Mouse (Mus musculus) intestine, embryonic 16.5 days (tissue): Measurements from ENCODE around the gene Aars2. TPM values are rescaled to one million over a fixed set of nuclear protein-coding genes. Genes with fewer than 3 reads are reported as not detected.

Experiments used
- ATAC-seq: fragments of 200-750 bp; cut with Nextera tagmentation; 2 replicates; pipeline ENCODE4 v1.8.0; 2017; ENCODE audit warnings: moderate TSS enrichment, moderate library complexity
- H3K27ac ChIP-seq: fragments of 300-500 bp; sonication (generic); 2 replicates; pipeline ENCODE4 v1.5.1; 2014; ENCODE audit warnings: mild to moderate bottlenecking, low read length
- H3K27me3 ChIP-seq: fragments of 300-500 bp; sonication (generic); replicated peaks from 2 replicates; pipeline ENCODE4 v1.6.1; 2014; ENCODE audit warnings: low read length, control low read depth, mixed read lengths; ENCODE audit not compliant: control insufficient read depth, insufficient read depth
- H3K36me3 ChIP-seq: fragments of 300-500 bp; sonication (generic); 2 replicates; pipeline ENCODE4 v1.6.1; 2014; ENCODE audit warnings: low read length, control low read depth; ENCODE audit not compliant: control insufficient read depth, insufficient read depth
- H3K4me1 ChIP-seq: fragments of 300-500 bp; sonication (generic); 2 replicates; pipeline ENCODE4 v1.6.1; 2014; ENCODE audit warnings: low read length, control low read depth, mixed read lengths; ENCODE audit not compliant: control insufficient read depth, insufficient read depth
- H3K4me2 ChIP-seq: fragments of 300-500 bp; sonication (generic); 2 replicates; pipeline ENCODE4 v1.6.1; 2014; ENCODE audit warnings: low read depth, low read length, control low read depth
- H3K4me3 ChIP-seq: fragments of 300-500 bp; sonication (generic); 2 replicates; pipeline ENCODE4 v1.5.1; 2014; ENCODE audit warnings: mild to moderate bottlenecking, low read length
- H3K9ac ChIP-seq: fragments of 300-500 bp; sonication (generic); 2 replicates; pipeline ENCODE4 v1.6.1; 2014; ENCODE audit warnings: low read depth, low read length
- H3K9me3 ChIP-seq: fragments of 300-500 bp; sonication (generic); 2 replicates; pipeline ENCODE4 v1.6.1; 2016; ENCODE audit warnings: low read length, control low read depth; ENCODE audit not compliant: control insufficient read depth
- WGBS: fragments of 180-500 bp; shearing (Covaris S2); extraction: QIAGEN DNeasy Blood & Tissue Kit; methylation state at CpG from one replicate; pipeline ENCODE4 v1.1.7; 2014; 5-methylcytosine and 5-hydroxymethylcytosine counted together
- polyA plus RNA-seq: library from polyadenylated mRNA; unstranded; fragments of >200 nt; fragmentation: Nextera tagmentation; extraction: Ambion mirVana; gene quantifications from 2 replicates; pipeline ENCODE4 v1.2.1, GENCODE M21; 2015

Gene Aars2
- polyA plus RNA-seq, 1 experiment from 2014 or later = 16.6 TPM

- Histone ChIP-seq H3K4me2 (no peak overlapping the region), H3K36me3 (0 out of 2 replicates have a peak, but pooled peaks cover 6% of the 10 kb centered on the region), H3K27me3 (no peaks in the 10 kb centered on the region), H3K9me3 (no peaks in the 10 kb centered on the region), H3K9ac (no peak overlapping the region), H3K4me3 (no peak overlapping the region), H3K27ac (no peak overlapping the region), H3K4me1 (no peaks in the 10 kb centered on the region; the same call in 1 of the 2 replicates)
- WGBS = 93% methylated on average over 4 of the region's 4 CpGs
- no peak for ATAC-seq
Measured at GRCm38 (mm10) chr17:45511757-45512156, 5.1 kb downstream of the Aars2 start.

- Histone ChIP-seq H3K36me3 (peaks cover 10% of the 10 kb centered on the region), H3K9me3 (no peaks in the 10 kb centered on the region), H3K27me3 (no peaks in the 10 kb centered on the region), H3K4me3 (no peak overlapping the region), H3K4me2 (no peak overlapping the region), H3K4me1 (no peaks in the 10 kb centered on the region; the same call in 1 of the 2 replicates), H3K9ac (no peak overlapping the region), H3K27ac (no peak overlapping the region)
- WGBS = 53% methylated on average over 15 of the region's 15 CpGs
- ATAC-seq = peak; percentile 57; the same call in 1 of the 2 replicates
Measured at GRCm38 (mm10) chr17:45515204-45515726, 8.6 kb downstream of the Aars2 start.

- no peaks in the 10 kb centered on the region for H3K9me3 ChIP-seq
- H3K4me2 ChIP-seq = no peak overlapping the region
- no peak overlapping the region for H3K27ac ChIP-seq
- 81% methylated on average over 10 of the region's 10 CpGs for WGBS
- no peaks in the 10 kb centered on the region; the same call in 1 of the 2 replicates for H3K4me1 ChIP-seq
- no peak overlapping the region for H3K4me3 ChIP-seq
- H3K36me3 ChIP-seq = peaks cover 10% of the 10 kb centered on the region
- H3K27me3 ChIP-seq = no peaks in the 10 kb centered on the region
- no peak overlapping the region for H3K9ac ChIP-seq
- no peak for ATAC-seq
Measured at GRCm38 (mm10) chr17:45515806-45516205, 9.2 kb downstream of the Aars2 start.

- Histone ChIP-seq H3K27ac (no peak overlapping the region), H3K4me3 (no peak overlapping the region), H3K4me2 (no peak overlapping the region), H3K9ac (no peak overlapping the region), H3K27me3 (no peaks in the 10 kb centered on the region), H3K9me3 (no peaks in the 10 kb centered on the region), H3K36me3 (peaks cover 10% of the 10 kb centered on the region), H3K4me1 (no peaks in the 10 kb centered on the region; the same call in 1 of the 2 replicates)
- 52% methylated on average over 8 of the region's 8 CpGs for WGBS
- 0 out of 2 replicates have a peak, but pooled peaks have one; percentile 11 for ATAC-seq
Measured at GRCm38 (mm10) chr17:45516488-45516887, 9.8 kb downstream of the Aars2 start.

- Histone ChIP-seq H3K9ac (no peak overlapping the region), H3K36me3 (peaks cover 10% of the 10 kb centered on the region), H3K27me3 (no peaks in the 10 kb centered on the region), H3K4me1 (no peaks in the 10 kb centered on the region; the same call in 1 of the 2 replicates), H3K4me3 (no peak overlapping the region), H3K4me2 (no peak overlapping the region), H3K27ac (no peak overlapping the region), H3K9me3 (no peaks in the 10 kb centered on the region)
- WGBS = 91% methylated on average over 21 of the region's 21 CpGs
- ATAC-seq = no peak
Measured at GRCm38 (mm10) chr17:45517135-45517534, 10.5 kb downstream of the Aars2 start.

GRCm38 (mm10) chr17:45517549-45518215 is 11.0 kb downstream of the Aars2 start:
- Histone ChIP-seq H3K9ac (no peak overlapping the region), H3K4me3 (no peak overlapping the region), H3K9me3 (no peaks in the 10 kb centered on the region), H3K27ac (no peak overlapping the region), H3K27me3 (0 out of 2 replicates have a peak, but pooled peaks cover 3% of the 10 kb centered on the region), H3K36me3 (peaks cover 10% of the 10 kb centered on the region), H3K4me1 (peaks cover 1% of the 10 kb centered on the region; the same call in 1 of the 2 replicates), H3K4me2 (no peak overlapping the region)
- 90% methylated on average over 28 of the region's 28 CpGs for WGBS
- no peak for ATAC-seq

- no peak overlapping the region for H3K9ac ChIP-seq
- WGBS = 75% methylated on average over 12 of the region's 12 CpGs
- H3K9me3 ChIP-seq = no peaks in the 10 kb centered on the region
- H3K4me3 ChIP-seq = no peak overlapping the region
- ATAC-seq = no peak
- H3K36me3 ChIP-seq = peaks cover 7% of the 10 kb centered on the region
- peaks cover 8% of the 10 kb centered on the region; the same call in 1 of the 2 replicates for H3K4me1 ChIP-seq
- no peak overlapping the region for H3K4me2 ChIP-seq
- no peak overlapping the region for H3K27ac ChIP-seq
- H3K27me3 ChIP-seq = peaks cover 3% of the 10 kb centered on the region; the same call in 1 of the 2 replicates
Measured at GRCm38 (mm10) chr17:45518766-45519475, 12.3 kb downstream of the Aars2 start.

- peaks cover 7% of the 10 kb centered on the region for H3K36me3 ChIP-seq
- no peak for ATAC-seq
- H3K9ac ChIP-seq = no peak overlapping the region
- H3K27ac ChIP-seq = no peak overlapping the region
- H3K4me3 ChIP-seq = no peak overlapping the region
- no peak overlapping the region for H3K4me2 ChIP-seq
- peaks cover 8% of the 10 kb centered on the region; the same call in 1 of the 2 replicates for H3K4me1 ChIP-seq
- no peaks in the 10 kb centered on the region for H3K9me3 ChIP-seq
- WGBS = 72% methylated on average over 11 of the region's 11 CpGs
- peaks cover 12% of the 10 kb centered on the region; the same call in 1 of the 2 replicates for H3K27me3 ChIP-seq
Measured at GRCm38 (mm10) chr17:45520136-45520535, 13.5 kb downstream of the Aars2 start.

GRCm38 (mm10) chr17:45523263-45523662 is 16.6 kb downstream of the Aars2 start, which contains the start of gene Tcte1:
Tcte1 (plus strand) TSS chr17:45523434.
- peak within 1 kb of the TSS; percentile 60 for H3K9ac ChIP-seq
- peaks cover 3% of the 10 kb centered on the region; the same call in 1 of the 2 replicates for H3K36me3 ChIP-seq
- peaks cover 14% of the 10 kb centered on the region; the same call in 1 of the 2 replicates for H3K27me3 ChIP-seq
- WGBS = 2% methylated on average over 21 of the region's 21 CpGs
- H3K4me1 ChIP-seq = peaks cover 8% of the 10 kb centered on the region; the same call in 1 of the 2 replicates
- peak within 1 kb of the TSS; percentile 35 for H3K4me3 ChIP-seq
- H3K27ac ChIP-seq = no peak within 1 kb of the TSS
- peak; percentile 73 for ATAC-seq
- H3K9me3 ChIP-seq = no peaks in the 10 kb centered on the region
- H3K4me2 ChIP-seq = peak within 1 kb of the TSS; percentile 65
